In the genomic region with DNA sequence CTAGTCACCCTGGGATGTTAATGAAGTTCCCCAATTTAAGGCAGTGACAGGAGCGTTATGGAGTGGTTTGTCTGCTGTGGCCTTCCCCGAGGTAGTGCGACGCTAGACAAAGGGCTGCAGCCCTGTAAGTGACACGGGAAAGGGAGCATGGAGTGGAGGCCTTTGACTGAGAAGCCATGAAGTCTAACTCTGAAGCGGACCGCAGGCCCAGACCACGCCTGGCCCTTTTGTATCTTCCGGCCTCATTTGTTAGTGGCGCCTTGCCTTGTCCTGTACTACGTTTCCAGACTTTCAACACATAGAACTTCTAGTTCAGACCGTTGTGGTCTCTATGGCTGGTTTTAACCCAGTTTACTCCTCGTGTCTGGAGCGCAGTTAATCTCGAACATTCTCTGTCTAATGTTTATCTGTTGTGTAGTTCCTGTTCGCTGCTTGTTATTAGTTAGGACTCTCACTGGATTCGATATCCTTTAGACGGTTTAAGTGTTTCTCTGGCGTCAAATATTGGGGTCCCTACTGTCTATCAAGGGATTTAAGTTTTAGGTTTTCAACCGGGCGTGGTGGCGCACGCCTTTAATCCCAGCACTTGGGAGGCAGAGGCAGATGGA, we compare ENCODE assay signal across 8 mouse cellular contexts. TPM values are rescaled to one million over a fixed set of nuclear protein-coding genes. Genes with fewer than 3 reads are reported as not detected.
DNase-seq lines count a peak whose midpoint lies in the region; ATAC-seq and TF ChIP-seq lines count a peak whose summit lies in the region.

No protein-coding gene starts in this region.

- peak overlapping the region; percentile 86 for H3K9ac ChIP-seq in limb, embryonic 14.5 days (ENCODE audit: low read depth, low read length, severe bottlenecking)
- H3K9ac ChIP-seq in midbrain, embryonic 14.5 days (replicated peaks; ENCODE audit: low read length) = peak overlapping the region; percentile 80

- H3K4me1 ChIP-seq in limb, embryonic 14.5 days (ENCODE audit: control insufficient read depth, insufficient read depth, low read length) = peaks cover 6% of the 10 kb centered on the region; the same call in 1 of the 2 replicates
- H3K4me1 ChIP-seq in midbrain, embryonic 14.5 days (ENCODE audit: control insufficient read depth, insufficient read depth, low read length) = peaks cover 17% of the 10 kb centered on the region

- no peaks in the 10 kb centered on the region for H3K9me3 ChIP-seq in limb, embryonic 14.5 days (ENCODE audit: control insufficient read depth, low read length)
- H3K9me3 ChIP-seq in midbrain, embryonic 14.5 days (ENCODE audit: control insufficient read depth, low read length) = no peaks in the 10 kb centered on the region

- H3K27me3 ChIP-seq in limb, embryonic 14.5 days (ENCODE audit: control insufficient read depth, insufficient read depth, low read length) = no peaks in the 10 kb centered on the region
- H3K27me3 ChIP-seq in midbrain, embryonic 14.5 days (ENCODE audit: control insufficient read depth, insufficient read depth, low read length) = no peaks in the 10 kb centered on the region

- peak overlapping the region; percentile 64 for H3K4me2 ChIP-seq in limb, embryonic 14.5 days (replicated peaks; ENCODE audit: low read depth, low read length, severe bottlenecking)
- peak overlapping the region; percentile 88 for H3K4me2 ChIP-seq in midbrain, embryonic 14.5 days (ENCODE audit: low read length)

- TF ChIP-seq POLR2A in limb, embryonic 14.5 days (IDR thresholded peaks at IDR 0.05; ENCODE audit: borderline replicate concordance, extremely low read depth, insufficient read depth, insufficient read length) = no peak

- intact Hi-C loops in heart, postnatal 25 days (cut with DNase I) = loop anchor here (10.0 kb wide), 1 partner anchor 155 kb away; no protein-coding TSS in a partner anchor

- peak overlapping the region; percentile 93 for H3K4me3 ChIP-seq in limb, embryonic 14.5 days (replicated peaks; ENCODE audit: low read length)
- H3K4me3 ChIP-seq in midbrain, embryonic 14.5 days (replicated peaks; ENCODE audit: low read depth, low read length) = peak overlapping the region; percentile 91

- 7% methylated on average over 23 of the region's 23 CpGs for WGBS in limb, embryonic 14.5 days
- WGBS in midbrain, embryonic 14.5 days = 7% methylated on average over 23 of the region's 23 CpGs

- H3K27ac ChIP-seq in limb, embryonic 14.5 days (replicated peaks; ENCODE audit: low read depth, low read length) = peak overlapping the region; percentile 96
- peak overlapping the region; percentile 88 for H3K27ac ChIP-seq in midbrain, embryonic 14.5 days (replicated peaks; ENCODE audit: low read depth, low read length)

- DNase-seq in layer of hippocampus, adult 9-11 months = peak; percentile 19
- no peak for DNase-seq in layer of hippocampus, adult 11-12 months (ENCODE audit: low spot score)
- DNase-seq in MEL-GATA-1-ER (ENCODE audit: extremely low read depth, low read depth) = peak; percentile 43
- peak; percentile 14 for DNase-seq in embryo, embryonic 11.5 days (ENCODE audit: low read depth, low spot score)
- DNase-seq in heart, postnatal 25 days (ENCODE audit: low spot score) = peak; percentile 5
- DNase-seq in limb, embryonic 14.5 days (ENCODE audit: low spot score) = peak; percentile 14
- DNase-seq in midbrain, embryonic 14.5 days = no peak

- ATAC-seq in limb, embryonic 14.5 days (ENCODE audit: low FRiP score, low read depth) = no peak
- ATAC-seq in midbrain, embryonic 14.5 days (ENCODE audit: low FRiP score, low TSS enrichment) = no peak
- no peak for ATAC-seq in CD4-positive, CD25-positive, alpha-beta regulatory T cell, adult 4 months

- no peaks in the 10 kb centered on the region for H3K36me3 ChIP-seq in limb, embryonic 14.5 days (ENCODE audit: control insufficient read depth, insufficient read depth, low read length)
- H3K36me3 ChIP-seq in midbrain, embryonic 14.5 days (ENCODE audit: control insufficient read depth, insufficient read depth, low read length) = no peaks in the 10 kb centered on the region

RNA-seq across cellular contexts. Expression of a gene that starts 1.0 kb away (rescaled TPM):
- 100 to 1,000 TPM; 520 to 550 TPM for total RNA-seq in heart, postnatal 25 days (2021)
- 169 and 196 TPM in 2 replicates for polyA plus RNA-seq in limb, embryonic 14.5 days (2012; rRNA removed)
- polyA plus RNA-seq in limb, embryonic 14.5 days (2014; fragmentation: Nextera tagmentation; extraction: Ambion mirVana) = 163 and 180 TPM in 2 replicates
- polyA plus RNA-seq in midbrain, embryonic 14.5 days (2014; fragmentation: Nextera tagmentation; extraction: Ambion mirVana) = 66.0 and 69.0 TPM in 2 replicates
- polyA plus RNA-seq in CD4-positive, CD25-positive, alpha-beta regulatory T cell, adult 4 months (2017; shearing (Covaris generic)) = 10 to 100 TPM; 49.6 to 73.9 TPM

RNA-seq across cellular contexts. Expression of a gene that starts 32.3 kb away (rescaled TPM):
- total RNA-seq in heart, postnatal 25 days (2021) = 10 to 100 TPM; 18.2 to 18.8 TPM
- polyA plus RNA-seq in limb, embryonic 14.5 days (2012; rRNA removed) = 8.7 and 9.3 TPM in 2 replicates
- 7.5 and 9.2 TPM in 2 replicates for polyA plus RNA-seq in limb, embryonic 14.5 days (2014; fragmentation: Nextera tagmentation; extraction: Ambion mirVana)
- 3.6 and 4.7 TPM in 2 replicates for polyA plus RNA-seq in midbrain, embryonic 14.5 days (2014; fragmentation: Nextera tagmentation; extraction: Ambion mirVana)
- 1 to 10 TPM in 1 of 2 experiments, under 1 TPM in 1; 0.51 to 2.1 TPM for polyA plus RNA-seq in CD4-positive, CD25-positive, alpha-beta regulatory T cell, adult 4 months (2017; shearing (Covaris generic))

Comparison
In these comparisons a context has a peak if more than half of its experiments do, and no peak if none do; other contexts are left out.
1. DNase-seq: peak in layer of hippocampus, adult 9-11 months (single experiment), MEL-GATA-1-ER (single experiment), embryo, embryonic 11.5 days (single experiment), heart, postnatal 25 days (single experiment) and limb, embryonic 14.5 days (single experiment); none in layer of hippocampus, adult 11-12 months (single experiment) and midbrain, embryonic 14.5 days (single experiment).